Mouse (Mus musculus) gastrocnemius, adult 8-10 months (tissue): ENCODE results near the gene Tubgcp5. TPM values are rescaled to one million over a fixed set of nuclear protein-coding genes. Genes with fewer than 3 reads are reported as not detected.

Source experiments
- total RNA-seq, 4 experiments: library from RNA; stranded (reverse); gene quantifications; 2 replicates each; pipeline ENCODE4 v1.2.4; 2022

Gene Tubgcp5
- total RNA-seq, 4 experiments from 2014 or later = 8.9 to 11.2 (median 10.1) TPM

Other genes with a start within 250 kb of the Tubgcp5 start
- gene Siglech, start 26.0 kb upstream of the Tubgcp5 start, total RNA-seq = under 1 TPM in 2 of 4 experiments, not detected in 2; 0.19 to 0.99 TPM
- 10 to 100 TPM; 16.8 to 18.0 (median 17.4) TPM for gene Cyfip1, start 47.6 kb downstream of the Tubgcp5 start, total RNA-seq
- 10 to 100 TPM; 29.6 to 36.9 (median 32.4) TPM for gene Nipa2, start 168.3 kb downstream of the Tubgcp5 start, total RNA-seq
- gene Nipa1, start 225.8 kb downstream of the Tubgcp5 start, total RNA-seq = 1 to 10 TPM; 3.4 to 4.9 (median 4.0) TPM